ENCODE assay signal across 9 mouse cellular contexts in genomic region chr2:152925189-152925872, GRCm38 (mm10). TPM values are rescaled to one million over a fixed set of nuclear protein-coding genes. Genes with fewer than 3 reads are reported as not detected.
DNase-seq lines count a peak whose midpoint lies in the region; ATAC-seq lines count a peak whose summit lies in the region.
"Had no signal": no experiment of that assay in that cellular context is flagged by ENCODE, and none has a peak within 500 bp of the region (broad histone marks: within the 10 kb centered on the region; RNA-seq: fewer than 3 reads in every experiment).

No protein-coding gene starts in this region.

- no peaks in the 10 kb centered on the region for H3K36me3 ChIP-seq in heart, embryonic 14.5 days (ENCODE audit: control insufficient read depth, insufficient read depth, low read length)

- H3K27ac ChIP-seq in heart, embryonic 14.5 days (replicated peaks in 1 of 2; ENCODE audit: control insufficient read depth in 1 of 2, insufficient read depth in 1 of 2, low read depth in 2 of 2, low read length in 2 of 2), result peak overlapping the region; percentile 6 to 72

- H3K27me3 ChIP-seq in heart, embryonic 14.5 days (ENCODE audit: control insufficient read depth, insufficient read depth, low read length), result no peaks in the 10 kb centered on the region

- no peak overlapping the region for H3K4me3 ChIP-seq in heart, embryonic 14.5 days (ENCODE audit: control insufficient read depth in 1 of 2, insufficient read depth in 1 of 2, low read depth in 1 of 2, low read length in 2 of 2)

- DNase-seq in NIH3T3 (ENCODE audit: low read depth), result peak; percentile 80
- DNase-seq in embryo, embryonic 11.5 days (ENCODE audit: low read depth, low spot score), result peak; percentile 47
- DNase-seq in kidney, postnatal 4 days, result peak; percentile 82 to 89
- DNase-seq in mesoderm, embryonic 11.5 days (ENCODE audit: low read depth, low spot score), result peak; percentile 79
- no peak for DNase-seq in thymus, postnatal 25 days
- no peak for DNase-seq in cerebellum, adult 9-11 months
- DNase-seq in thymus, postnatal 0 days (ENCODE audit: low spot score), result no peak

- H3K9me3 ChIP-seq in heart, embryonic 14.5 days (ENCODE audit: control insufficient read depth, low read length), result no peaks in the 10 kb centered on the region

- peak; percentile 49 for ATAC-seq in heart, embryonic 14.5 days (ENCODE audit: insufficient number of reproducible peaks, insufficient read depth, low FRiP score, low read depth)

- H3K4me1 ChIP-seq in heart, embryonic 14.5 days (ENCODE audit: control insufficient read depth in 2 of 2, insufficient read depth in 2 of 2, low read length in 2 of 2), result peaks cover 16 to 27% of the 10 kb centered on the region in 2 experiments; a peak in 3 of 4 replicates

- H3K4me2 ChIP-seq in heart, embryonic 14.5 days (ENCODE audit: low read length), result no peak overlapping the region

- H3K9ac ChIP-seq in heart, embryonic 14.5 days (ENCODE audit: low read length), result no peak overlapping the region

- WGBS in heart, embryonic 14.5 days, result 47% methylated on average over 11 of the region's 11 CpGs

RNA-seq across cellular contexts. Expression of gene Foxs1, which starts 7.7 kb away (rescaled TPM):
- polyA plus RNA-seq in heart, embryonic 14.5 days (2014; fragmentation: Nextera tagmentation; extraction: Ambion mirVana), result 5.3 and 5.6 TPM in 2 replicates
- 3.6 and 4.3 TPM in 2 replicates for polyA plus RNA-seq in thymus, postnatal 0 days (2015; fragmentation: Nextera tagmentation; extraction: Ambion mirVana)

RNA-seq across cellular contexts. Expression of gene Mylk2, which starts 14.2 kb away (rescaled TPM):
- polyA plus RNA-seq in heart, embryonic 14.5 days (2014; fragmentation: Nextera tagmentation; extraction: Ambion mirVana), result not detected in 2 replicates
- polyA plus RNA-seq in thymus, postnatal 0 days (2015; fragmentation: Nextera tagmentation; extraction: Ambion mirVana), result 0.05 and 0.10 TPM in 2 replicates
- polyA plus RNA-seq: small intestine, adult 2 months had no signal

RNA-seq across cellular contexts. Expression of gene Dusp15, which starts 26.2 kb away (rescaled TPM):
- not detected in 2 replicates for polyA plus RNA-seq in heart, embryonic 14.5 days (2014; fragmentation: Nextera tagmentation; extraction: Ambion mirVana)
- 1.0 and 1.2 TPM in 2 replicates for polyA plus RNA-seq in thymus, postnatal 0 days (2015; fragmentation: Nextera tagmentation; extraction: Ambion mirVana)
- polyA plus RNA-seq: small intestine, adult 2 months had no signal

RNA-seq across cellular contexts. Expression of gene Ttll9, which starts 37.0 kb away (rescaled TPM):
- 0.30 TPM in 1 of 2 replicates, not detected in the other for polyA plus RNA-seq in heart, embryonic 14.5 days (2014; fragmentation: Nextera tagmentation; extraction: Ambion mirVana)
- polyA plus RNA-seq in thymus, postnatal 0 days (2015; fragmentation: Nextera tagmentation; extraction: Ambion mirVana), result 3.0 and 3.3 TPM in 2 replicates
- polyA plus RNA-seq: small intestine, adult 2 months had no signal

Comparison
In these comparisons a context has a peak if more than half of its experiments do, and no peak if none do; other contexts are left out.
1. DNase-seq: peak in NIH3T3 (single experiment), embryo, embryonic 11.5 days (single experiment), kidney, postnatal 4 days (2 of 2) and mesoderm, embryonic 11.5 days (single experiment); none in thymus, postnatal 25 days (single experiment), cerebellum, adult 9-11 months (single experiment) and thymus, postnatal 0 days (single experiment).